ENCODE assay signal across 21 mouse cellular contexts in the genomic region with DNA sequence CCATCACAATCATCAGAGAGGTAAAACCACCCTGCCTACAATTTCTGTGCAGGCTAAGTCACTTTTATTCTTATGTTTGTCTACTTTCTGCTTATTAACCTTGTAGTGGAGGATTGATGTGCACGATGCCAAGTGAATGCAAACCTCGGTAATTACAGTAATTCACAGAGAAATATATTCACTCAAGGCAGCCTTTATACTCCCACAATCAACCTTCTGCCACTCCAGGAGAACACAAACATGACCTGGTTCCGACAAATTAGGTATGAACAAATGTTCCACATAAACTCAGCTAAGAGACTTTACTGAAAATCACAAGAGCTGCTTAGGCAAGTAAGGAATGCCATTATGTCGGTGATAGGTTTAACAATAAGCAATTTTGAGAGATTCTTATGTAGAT.
"Had no signal": no experiment of that assay in that cellular context is flagged by ENCODE, and none has a peak within 500 bp of the region (broad histone marks: within the 10 kb centered on the region; RNA-seq: fewer than 3 reads in every experiment).

No protein-coding gene starts in this region.

- H3K9me3 ChIP-seq: limb, embryonic 12.5 days; limb, embryonic 15.5 days; lung, embryonic 15.5 days; midbrain, embryonic 13.5 days; neural tube, embryonic 12.5 days; neural tube, embryonic 15.5 days had no signal

- H3K4me3 ChIP-seq: limb, embryonic 12.5 days; limb, embryonic 15.5 days; lung, embryonic 15.5 days; midbrain, embryonic 13.5 days; neural tube, embryonic 12.5 days; neural tube, embryonic 15.5 days had no signal

- H3K4me2 ChIP-seq: limb, embryonic 12.5 days; limb, embryonic 15.5 days; liver, embryonic 11.5 days; lung, embryonic 15.5 days; midbrain, embryonic 13.5 days; neural tube, embryonic 12.5 days; neural tube, embryonic 15.5 days had no signal

- DNase-seq: kidney, adult 18-20 months; kidney, adult 9 months; kidney, postnatal 14 days; kidney, postnatal 4 days; left cerebral cortex, postnatal 4 days; liver, postnatal 0 days; lung, postnatal 14 days; lung, postnatal 4 days; right cerebral cortex, postnatal 25 days; spleen, adult 18-20 months; thymus, adult 18-20 months; thymus, postnatal 36 days had no signal

- ATAC-seq: intestine, embryonic 16.5 days; liver, postnatal 0 days; midbrain, embryonic 13.5 days had no signal

- H3K36me3 ChIP-seq: limb, embryonic 12.5 days; limb, embryonic 15.5 days; lung, embryonic 15.5 days; midbrain, embryonic 13.5 days; neural tube, embryonic 12.5 days; neural tube, embryonic 15.5 days had no signal

- H3K9ac ChIP-seq: limb, embryonic 12.5 days; limb, embryonic 15.5 days; liver, embryonic 14.5 days; liver, postnatal 0 days; lung, embryonic 15.5 days; midbrain, embryonic 13.5 days; neural tube, embryonic 12.5 days; neural tube, embryonic 15.5 days had no signal

- H3K27ac ChIP-seq: limb, embryonic 12.5 days; limb, embryonic 15.5 days; liver, embryonic 14.5 days; lung, embryonic 15.5 days; midbrain, embryonic 13.5 days; neural tube, embryonic 12.5 days; neural tube, embryonic 15.5 days had no signal

- H3K4me1 ChIP-seq: limb, embryonic 12.5 days; limb, embryonic 15.5 days; lung, embryonic 15.5 days; midbrain, embryonic 13.5 days; neural tube, embryonic 12.5 days; neural tube, embryonic 15.5 days had no signal

- H3K27me3 ChIP-seq: limb, embryonic 12.5 days; limb, embryonic 15.5 days; lung, embryonic 15.5 days; midbrain, embryonic 13.5 days; neural tube, embryonic 12.5 days; neural tube, embryonic 15.5 days had no signal
